Mouse (Mus musculus): ENCODE data around the gene Cxcr4. TPM values are rescaled to one million over a fixed set of nuclear protein-coding genes. Genes with fewer than 3 reads are reported as not detected.

Gene Cxcr4
- polyA plus RNA-seq, 2 experiments: 2.4 to 9.3 TPM

- ATAC-seq (ENCODE audit: insufficient read depth) (no peak), DNase-seq (ENCODE audit: low read depth in 3 of 3, low spot score in 3 of 3) (no peak)
- WGBS (ENCODE audit: insufficient replicate concordance): 26% methylated on average over 2 of the region's 2 CpGs
- Histone ChIP-seq H3K27ac (no peak overlapping the region), H3K4me2 (ENCODE audit: low read depth) (no peak overlapping the region), H3K27me3 (ENCODE audit: control insufficient read depth, insufficient read depth, low read length) (no peaks in the 10 kb centered on the region), H3K4me1 (replicated peaks; ENCODE audit: control insufficient read depth in 2 of 2, insufficient read depth in 2 of 2, low read length in 1 of 2) (no peaks in the 10 kb centered on the region), H3K4me3 (ENCODE audit: insufficient read depth in 1 of 2, low read depth in 2 of 2, low read length in 2 of 2) (no peak overlapping the region), H3K9me3 (ENCODE audit: control insufficient read depth, low read length) (no peaks in the 10 kb centered on the region), H3K9ac (replicated peaks) (no peak overlapping the region), H3K36me3 (replicated peaks; ENCODE audit: control insufficient read depth, insufficient read depth, low read depth) (no peaks in the 10 kb centered on the region)
- TF ChIP-seq EP300 (IDR thresholded peaks at IDR 0.05; ENCODE audit: low read depth): no peak
- TF ChIP-seq CTCF (IDR thresholded peaks at IDR 0.05; ENCODE audit: low read depth): no peak
Observed at GRCm38 (mm10) chr1:128540213-128540612, 51.9 kb downstream of the Cxcr4 start.

- ATAC-seq (ENCODE audit: insufficient read depth) (no peak), DNase-seq (ENCODE audit: low read depth in 3 of 3, low spot score in 3 of 3) (no peak)
- Histone ChIP-seq H3K36me3 (replicated peaks; ENCODE audit: control insufficient read depth, insufficient read depth, low read depth) (no peaks in the 10 kb centered on the region), H3K4me1 (replicated peaks; ENCODE audit: control insufficient read depth in 2 of 2, insufficient read depth in 2 of 2, low read length in 1 of 2) (no peaks in the 10 kb centered on the region), H3K27me3 (ENCODE audit: control insufficient read depth, insufficient read depth, low read length) (no peaks in the 10 kb centered on the region), H3K27ac (no peak overlapping the region), H3K4me2 (ENCODE audit: low read depth) (no peak overlapping the region), H3K4me3 (ENCODE audit: insufficient read depth in 1 of 2, low read depth in 2 of 2, low read length in 2 of 2) (no peak overlapping the region), H3K9ac (replicated peaks) (no peak overlapping the region), H3K9me3 (ENCODE audit: control insufficient read depth, low read length) (no peaks in the 10 kb centered on the region)
- TF ChIP-seq CTCF (IDR thresholded peaks at IDR 0.05; ENCODE audit: low read depth): no peak
- TF ChIP-seq EP300 (IDR thresholded peaks at IDR 0.05; ENCODE audit: low read depth): no peak
- whole genome bisulfite sequencing (ENCODE audit: insufficient replicate concordance): 78% methylated on average over 10 of the region's 10 CpGs
Observed at GRCm38 (mm10) chr1:128539555-128539954, 52.5 kb downstream of the Cxcr4 start.

Other genes with a start within 250 kb of the Cxcr4 start
- gene Mcm6, start 232.6 kb downstream of the Cxcr4 start, polyA plus RNA-seq (2012; rRNA removed): 77.5 and 110 TPM in 2 replicates
- gene Mcm6, start 232.6 kb downstream of the Cxcr4 start, polyA plus RNA-seq (2014; fragmentation: Nextera tagmentation; extraction: Ambion mirVana): 231 and 251 TPM in 2 replicates
- 20.8 and 34.8 TPM in 2 replicates for gene Dars, start 174.9 kb downstream of the Cxcr4 start, polyA plus RNA-seq (2012; rRNA removed)
- gene Dars, start 174.9 kb downstream of the Cxcr4 start, polyA plus RNA-seq (2014; fragmentation: Nextera tagmentation; extraction: Ambion mirVana): 59.6 and 62.8 TPM in 2 replicates